Mouse (Mus musculus) limb, embryonic 10.5 days (tissue): ENCODE data around the gene Slc22a23. TPM values are rescaled to one million over a fixed set of nuclear protein-coding genes. Genes with fewer than 3 reads are reported as not detected.

Experiments used
- DNase-seq: peaks from one replicate; pipeline ENCODE4 v3.0.0-alpha.2; 2017; ENCODE audit warnings: low spot score
- H3K27ac ChIP-seq: fragments of 300-500 bp; sonication (generic); 2 replicates; pipeline ENCODE4 v1.5.1; 2016; ENCODE audit warnings: mild to moderate bottlenecking
- H3K27me3 ChIP-seq: fragments of 300-500 bp; sonication (generic); 2 replicates; pipeline ENCODE4 v1.6.1; 2016; ENCODE audit warnings: low read depth, mild to moderate bottlenecking; ENCODE audit not compliant: poor library complexity, severe bottlenecking
- H3K36me3 ChIP-seq: fragments of 300-500 bp; sonication (generic); 2 replicates; pipeline ENCODE4 v1.6.1; 2016; ENCODE audit warnings: mild to moderate bottlenecking, moderate library complexity
- H3K4me1 ChIP-seq: fragments of 300-500 bp; sonication (generic); 2 replicates; pipeline ENCODE4 v1.6.1; 2016
- H3K4me3 ChIP-seq: fragments of 300-500 bp; sonication (generic); 2 replicates; pipeline ENCODE4 v1.5.1; 2016; ENCODE audit warnings: mild to moderate bottlenecking, moderate library complexity
- H3K9me3 ChIP-seq: fragments of 300-500 bp; sonication (generic); replicated peaks from 2 replicates; pipeline ENCODE4 v1.6.1; 2016; ENCODE audit warnings: mild to moderate bottlenecking
- WGBS: fragments of 180-500 bp; shearing (Covaris S2); methylation state at CpG from one replicate; pipeline ENCODE4 v1.1.7; 2016; 5-methylcytosine and 5-hydroxymethylcytosine counted together
- polyA plus RNA-seq: library from polyadenylated mRNA; unstranded; fragments of >200 nt; fragmentation: Nextera tagmentation; extraction: Ambion mirVana; gene quantifications from 2 replicates; pipeline ENCODE4 v1.2.1, GENCODE M21; 2016

Slc22a23 gene
- polyA plus RNA-seq, 1 experiment from 2014 or later = 1.8 TPM

- H3K27ac ChIP-seq = no peak overlapping the region
- H3K27me3 ChIP-seq = no peaks in the 10 kb centered on the region
- H3K36me3 ChIP-seq = no peaks in the 10 kb centered on the region
- no peak for DNase-seq
- H3K4me3 ChIP-seq = no peak overlapping the region
- H3K9me3 ChIP-seq = no peaks in the 10 kb centered on the region
- peaks cover 6% of the 10 kb centered on the region; the same call in 1 of the 2 replicates for H3K4me1 ChIP-seq
- 86% methylated on average over 8 of the region's 8 CpGs for WGBS
Measured at GRCm38 (mm10) chr13:34193384-34193783, 151.6 kb downstream of the Slc22a23 start.

DNA sequence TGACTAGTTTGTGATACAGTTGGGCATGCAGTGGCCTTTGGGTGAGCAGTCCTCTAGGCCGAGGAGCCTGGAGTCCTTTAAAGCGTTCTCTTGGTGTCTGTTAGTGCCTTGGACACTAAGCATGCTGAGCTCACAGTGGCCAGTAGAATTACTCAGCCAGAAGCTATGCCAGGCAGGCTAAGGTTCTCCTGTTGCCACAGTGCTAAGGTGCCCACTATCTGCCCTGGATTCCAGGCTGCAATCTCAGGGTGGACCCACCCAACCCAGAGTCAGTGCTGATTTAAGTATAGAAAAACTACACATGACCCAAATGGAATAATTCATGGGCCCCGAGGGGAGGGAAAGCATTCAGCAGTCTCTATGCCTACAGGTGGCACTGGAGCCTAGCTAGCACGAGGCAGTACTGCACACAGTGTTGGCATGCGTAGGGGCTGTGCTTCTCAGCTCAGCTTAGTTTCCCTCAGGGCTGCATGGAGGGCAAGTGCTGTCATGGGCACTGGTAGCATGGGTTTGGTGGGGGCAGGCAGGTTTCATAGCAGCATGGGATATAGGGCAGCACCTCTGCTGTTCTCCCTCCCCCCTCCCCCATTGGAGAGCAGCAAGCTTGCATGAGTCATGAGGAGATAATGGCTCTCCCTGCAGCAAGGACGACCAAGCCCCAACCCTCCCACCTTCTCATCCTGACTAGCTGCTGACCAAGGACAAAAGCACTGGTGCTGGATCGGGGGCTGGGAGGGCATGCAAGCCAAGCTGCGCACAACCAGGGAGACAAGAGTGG, 152.4 kb downstream of the Slc22a23 start:
- Histone ChIP-seq H3K4me3 (no peak overlapping the region), H3K36me3 (no peaks in the 10 kb centered on the region), H3K4me1 (peaks cover 6% of the 10 kb centered on the region; the same call in 1 of the 2 replicates), H3K27me3 (no peaks in the 10 kb centered on the region), H3K27ac (no peak overlapping the region), H3K9me3 (no peaks in the 10 kb centered on the region)
- no peak for DNase-seq
- WGBS = 77% methylated on average over 8 of the region's 8 CpGs

DNA sequence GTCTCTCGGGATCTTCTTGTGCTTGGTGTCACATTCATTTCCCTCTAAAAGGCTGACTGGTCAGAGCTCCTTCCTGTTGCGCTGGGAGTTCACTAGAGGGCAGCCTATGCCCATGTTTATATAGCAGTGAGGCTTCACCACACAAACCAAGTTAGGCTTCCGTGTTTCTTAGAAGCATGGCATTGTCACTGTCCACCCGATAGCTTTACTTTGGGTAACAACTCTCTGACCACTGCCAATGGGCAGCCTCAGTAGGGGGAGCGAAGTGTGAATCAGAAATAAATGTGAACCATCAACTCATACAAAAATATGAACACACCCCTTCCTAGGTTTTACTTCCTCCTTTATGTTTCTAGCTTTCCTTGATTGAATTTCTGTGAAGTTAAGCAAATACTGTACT, 157.4 kb downstream of the Slc22a23 start:
- peaks cover 6% of the 10 kb centered on the region for H3K36me3 ChIP-seq
- no peaks in the 10 kb centered on the region; the same call in 1 of the 2 replicates for H3K4me1 ChIP-seq
- H3K27ac ChIP-seq = no peak overlapping the region
- no peaks in the 10 kb centered on the region for H3K27me3 ChIP-seq
- H3K9me3 ChIP-seq = no peaks in the 10 kb centered on the region
- 24% methylated on average over 5 of the region's 5 CpGs for WGBS
- H3K4me3 ChIP-seq = no peak overlapping the region
- DNase-seq = peak; percentile 65

DNA sequence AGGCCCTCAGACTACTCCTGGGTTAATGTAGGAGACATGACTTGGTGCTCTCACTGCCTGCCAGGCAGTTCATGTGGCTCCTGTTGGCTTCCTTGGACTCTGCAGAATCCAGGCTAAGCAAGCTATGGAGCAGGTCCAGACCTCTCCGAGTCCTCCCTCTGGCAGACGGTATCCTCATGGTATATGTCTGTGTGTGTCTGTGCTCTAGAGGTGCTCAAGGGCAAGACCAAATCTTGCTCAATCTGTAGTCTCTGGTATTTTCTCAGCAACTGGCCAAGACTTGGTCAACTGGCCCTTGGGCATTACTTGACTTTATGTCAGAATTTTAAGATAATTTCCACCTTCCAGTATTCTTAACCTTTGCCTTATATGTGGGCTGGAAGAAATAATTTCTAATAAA, 159.6 kb downstream of the Slc22a23 start:
- Histone ChIP-seq H3K27ac (no peak overlapping the region), H3K27me3 (no peaks in the 10 kb centered on the region), H3K9me3 (no peaks in the 10 kb centered on the region), H3K4me1 (no peaks in the 10 kb centered on the region), H3K36me3 (peaks cover 13% of the 10 kb centered on the region), H3K4me3 (no peak overlapping the region)
- DNase-seq = no peak
- 90% methylated on average over 2 of the region's 2 CpGs for WGBS

DNA sequence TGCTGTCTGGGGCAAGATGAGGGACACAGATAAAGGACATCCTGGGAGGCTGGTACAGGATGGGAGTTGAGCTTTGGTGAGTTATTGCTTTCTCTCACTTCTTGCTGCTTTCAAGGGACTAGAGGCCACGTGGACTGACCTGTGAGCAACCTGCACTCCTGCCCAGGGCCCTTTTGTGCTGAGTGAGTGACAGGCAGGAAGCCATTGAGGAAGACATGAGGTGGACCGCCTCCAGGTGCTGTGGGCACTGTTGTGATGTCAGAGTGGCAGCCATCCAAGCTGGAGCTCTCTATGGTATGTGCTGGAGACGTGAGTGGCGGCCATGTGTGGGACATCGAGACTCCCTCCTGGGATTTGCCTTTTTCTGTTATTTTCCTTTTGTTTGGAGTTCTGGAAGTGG, 163.4 kb downstream of the Slc22a23 start:
- no peaks in the 10 kb centered on the region for H3K27me3 ChIP-seq
- H3K27ac ChIP-seq = no peak overlapping the region
- peaks cover 27% of the 10 kb centered on the region for H3K36me3 ChIP-seq
- 92% methylated on average over 5 of the region's 5 CpGs for WGBS
- DNase-seq = no peak
- no peak overlapping the region for H3K4me3 ChIP-seq
- no peaks in the 10 kb centered on the region for H3K9me3 ChIP-seq
- no peaks in the 10 kb centered on the region for H3K4me1 ChIP-seq

DNA sequence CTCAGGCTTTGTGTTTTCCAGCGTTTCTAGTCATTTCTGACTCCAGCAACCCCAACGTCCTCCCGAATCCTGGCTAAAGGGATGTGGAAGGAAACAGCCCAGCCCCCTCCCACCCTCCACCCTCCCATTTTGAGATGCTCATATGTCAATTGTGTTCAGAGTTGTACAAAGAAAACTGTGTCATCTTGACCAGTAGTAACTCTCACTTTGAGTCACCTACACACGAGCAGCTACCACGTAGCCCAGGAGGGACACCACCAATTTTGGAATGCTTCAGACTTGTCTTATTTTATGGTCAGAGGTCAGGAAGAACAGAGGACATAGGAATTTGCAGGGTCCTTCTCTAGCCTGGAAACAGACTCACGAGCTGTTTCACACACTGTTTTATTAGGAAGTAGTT, 171.0 kb downstream of the Slc22a23 start:
- Histone ChIP-seq H3K4me3 (no peak overlapping the region), H3K27ac (no peak overlapping the region), H3K4me1 (no peaks in the 10 kb centered on the region), H3K27me3 (no peaks in the 10 kb centered on the region), H3K9me3 (no peaks in the 10 kb centered on the region), H3K36me3 (peaks cover 11% of the 10 kb centered on the region)
- 92% methylated on average over 6 of the region's 6 CpGs for WGBS
- DNase-seq = no peak

GRCm38 (mm10) chr13:34163304-34163975, 181.5 kb downstream of the Slc22a23 start:
- Histone ChIP-seq H3K36me3 (peaks cover 17% of the 10 kb centered on the region), H3K27ac (peak overlapping the region; percentile 92), H3K27me3 (no peaks in the 10 kb centered on the region), H3K4me1 (peaks cover 15% of the 10 kb centered on the region), H3K9me3 (no peaks in the 10 kb centered on the region), H3K4me3 (peak overlapping the region; percentile 79)
- WGBS = 43% methylated on average over 12 of the region's 12 CpGs
- DNase-seq = no peak

DNA sequence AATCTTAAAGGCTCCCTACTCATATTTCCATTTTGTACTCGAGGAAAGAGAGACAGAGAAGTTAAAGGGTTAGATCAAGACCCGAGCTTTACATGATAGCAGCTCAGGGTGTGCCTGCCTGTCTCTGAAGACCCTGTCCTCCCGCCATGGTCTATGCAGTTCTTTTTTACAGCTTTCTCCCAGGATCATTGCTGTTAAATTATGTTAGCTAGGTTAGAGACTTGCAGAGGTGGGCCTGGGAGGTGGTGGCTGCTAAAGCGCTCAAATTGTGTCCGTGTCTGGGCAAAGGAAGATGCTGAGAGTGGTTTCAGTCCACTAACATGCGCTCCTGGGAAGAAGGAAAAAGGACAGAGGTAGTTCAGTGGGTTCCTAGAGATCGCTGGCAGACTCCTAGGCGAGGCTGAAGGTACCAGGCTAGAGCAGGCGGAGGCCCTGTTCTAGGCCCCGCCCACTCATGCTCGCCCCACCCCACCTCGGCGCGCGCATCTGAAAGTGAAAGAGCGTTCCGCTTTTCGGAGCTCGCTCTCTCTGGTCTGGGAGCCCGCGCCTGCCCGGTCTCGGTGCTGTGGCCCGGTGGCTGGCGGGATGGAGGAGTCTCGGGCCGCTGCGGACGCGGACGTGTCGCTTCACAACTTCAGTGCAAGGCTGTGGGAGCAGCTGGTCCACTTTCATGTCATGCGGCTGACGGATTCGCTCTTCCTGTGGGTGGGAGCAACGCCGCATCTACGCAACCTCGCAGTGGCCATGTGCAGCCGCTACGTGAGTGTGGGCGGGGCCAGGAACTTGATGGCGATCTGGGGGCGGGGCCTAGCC, 182.3 kb downstream of the Slc22a23 start, which contains the start of gene Psmg4:
TSS of gene Psmg4 (plus strand) at position 474 of the 813 bp plus-strand sequence.
- Histone ChIP-seq H3K4me3 (peak within 1 kb of the TSS; percentile 79), H3K36me3 (peaks cover 17% of the 10 kb centered on the region), H3K4me1 (peaks cover 15% of the 10 kb centered on the region), H3K27ac (peak within 1 kb of the TSS; percentile 92), H3K9me3 (no peaks in the 10 kb centered on the region), H3K27me3 (no peaks in the 10 kb centered on the region)
- WGBS = 3% methylated on average over 44 of the region's 44 CpGs
- DNase-seq = peak; percentile 95

GRCm38 (mm10) chr13:34159926-34160325, 185.1 kb downstream of the Slc22a23 start:
- WGBS = 82% methylated on average over 1 of the region's 1 CpGs
- peaks cover 22% of the 10 kb centered on the region for H3K4me1 ChIP-seq
- no peak overlapping the region for H3K27ac ChIP-seq
- H3K4me3 ChIP-seq = no peak overlapping the region
- no peaks in the 10 kb centered on the region for H3K9me3 ChIP-seq
- H3K27me3 ChIP-seq = no peaks in the 10 kb centered on the region
- H3K36me3 ChIP-seq = 0 out of 2 replicates have a peak, but pooled peaks cover 2% of the 10 kb centered on the region
- no peak for DNase-seq

DNA sequence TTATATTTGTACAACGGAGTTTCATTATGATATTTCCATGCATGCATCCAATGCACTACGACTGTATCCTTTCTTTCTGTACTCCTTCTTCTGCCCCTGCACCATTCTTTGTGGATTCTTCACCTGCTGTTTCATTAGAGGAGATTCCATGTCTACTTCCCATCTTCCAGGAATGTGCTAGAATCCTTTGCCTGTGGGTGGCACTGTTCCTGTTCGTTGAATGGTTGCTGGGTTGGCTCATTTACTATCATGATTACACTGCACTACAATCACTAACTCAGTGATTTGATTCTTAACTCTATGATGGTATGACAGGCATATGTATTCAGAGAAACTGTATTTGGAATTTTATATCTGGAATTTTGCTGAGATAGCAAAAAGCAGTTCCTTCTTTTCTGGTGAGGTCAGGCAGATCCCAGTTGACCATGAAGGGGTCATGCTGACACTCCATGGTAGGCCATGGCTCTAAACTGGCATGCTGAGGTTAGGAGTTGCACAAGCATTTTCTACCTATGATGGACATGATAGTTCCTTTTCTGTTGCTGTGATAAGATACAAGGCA, 187.3 kb downstream of the Slc22a23 start:
- WGBS = 89% methylated on average over 3 of the region's 3 CpGs
- Histone ChIP-seq H3K27me3 (no peaks in the 10 kb centered on the region), H3K4me3 (no peak overlapping the region), H3K36me3 (no peaks in the 10 kb centered on the region), H3K9me3 (no peaks in the 10 kb centered on the region), H3K4me1 (peaks cover 15% of the 10 kb centered on the region), H3K27ac (no peak overlapping the region)
- no peak for DNase-seq

DNA sequence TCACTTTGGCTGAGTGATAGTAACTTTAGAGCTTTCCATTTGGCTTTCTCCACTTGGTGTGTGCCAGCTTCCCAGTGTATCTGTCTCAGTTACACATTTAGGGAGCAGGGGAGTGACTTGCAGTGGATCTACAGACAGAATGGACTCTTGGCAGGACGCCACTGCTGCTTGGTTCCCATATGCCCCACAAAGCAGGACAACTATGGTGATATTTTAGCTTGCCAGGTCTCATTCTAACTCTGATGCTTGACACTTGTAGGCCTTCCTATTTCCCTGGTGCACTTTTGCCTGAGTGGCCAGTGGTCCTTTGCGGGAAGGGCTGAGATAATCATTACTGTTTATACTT, 188.2 kb downstream of the Slc22a23 start:
- 72% methylated on average over 2 of the region's 2 CpGs for WGBS
- no peak for DNase-seq
- Histone ChIP-seq H3K9me3 (no peaks in the 10 kb centered on the region), H3K27ac (peak overlapping the region; percentile 46; the same call in 1 of the 2 replicates), H3K4me1 (peaks cover 9% of the 10 kb centered on the region), H3K27me3 (no peaks in the 10 kb centered on the region), H3K36me3 (no peaks in the 10 kb centered on the region), H3K4me3 (no peak overlapping the region)

DNA sequence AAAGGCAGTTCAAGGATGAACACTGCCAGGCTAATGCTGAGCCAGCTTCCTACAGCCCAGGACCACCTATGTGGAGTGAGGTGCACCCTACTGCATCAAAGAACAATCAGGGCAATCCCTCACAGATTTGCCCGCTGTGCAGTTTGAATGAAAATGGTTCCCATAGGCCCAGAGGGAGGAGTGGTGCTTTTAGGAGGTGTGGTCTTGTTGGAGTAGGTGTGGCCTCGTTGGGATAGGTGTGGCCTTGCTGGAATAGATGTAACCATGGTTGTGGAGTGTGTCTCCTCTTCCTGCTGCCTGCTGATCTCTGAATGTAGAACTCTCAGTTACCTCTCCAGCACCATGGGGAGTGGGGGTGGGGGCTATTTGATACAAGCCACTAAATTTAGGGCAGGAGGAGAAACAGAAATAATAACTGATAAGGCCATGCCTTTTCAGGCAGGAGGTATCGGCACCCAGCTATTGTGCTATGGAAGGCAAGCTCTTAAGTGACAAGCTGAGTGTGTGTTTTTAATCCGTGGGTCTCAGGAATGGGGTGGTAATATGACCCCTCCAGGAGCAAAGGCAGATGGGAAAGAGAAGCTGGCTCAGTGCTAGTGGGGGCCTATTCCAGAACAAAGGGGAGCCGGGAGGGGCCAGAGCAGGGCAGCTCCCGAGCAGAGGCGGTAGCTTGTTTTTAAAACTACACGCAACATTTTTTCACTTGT, 188.7 kb downstream of the Slc22a23 start:
- Histone ChIP-seq H3K36me3 (no peaks in the 10 kb centered on the region), H3K27ac (peak overlapping the region; percentile 46), H3K4me1 (peaks cover 11% of the 10 kb centered on the region), H3K4me3 (no peak overlapping the region), H3K27me3 (no peaks in the 10 kb centered on the region), H3K9me3 (no peaks in the 10 kb centered on the region)
- WGBS = 71% methylated on average over 8 of the region's 8 CpGs
- DNase-seq = no peak
